Mouse (Mus musculus): ENCODE results near the gene Sntg2. TPM values are rescaled to one million over a fixed set of nuclear protein-coding genes. Genes with fewer than 3 reads are reported as not detected.

Gene Sntg2
- polyA plus RNA-seq, 1 experiment from 2014 or later, result 7.8 TPM

GRCm38 (mm10) chr12:30159788-30160187 is 213.4 kb downstream of the Sntg2 start:
- no peak overlapping the region for H3K27ac ChIP-seq (ENCODE audit: low read length)
- no peak for ATAC-seq (ENCODE audit: low FRiP score, low TSS enrichment)
- no peaks in the 10 kb centered on the region for H3K4me1 ChIP-seq (ENCODE audit: insufficient read depth, low read length)
- 87% methylated on average over 8 of the region's 8 CpGs for WGBS
- no peak overlapping the region for H3K9ac ChIP-seq (replicated peaks; ENCODE audit: low read length)
- H3K36me3 ChIP-seq (ENCODE audit: insufficient read depth, low read length), result no peaks in the 10 kb centered on the region
- H3K27me3 ChIP-seq (ENCODE audit: insufficient read depth, low read length), result no peaks in the 10 kb centered on the region
- H3K4me3 ChIP-seq (ENCODE audit: low read length), result no peak overlapping the region
- no peak overlapping the region for H3K4me2 ChIP-seq (replicated peaks; ENCODE audit: low read depth, low read length)
- H3K9me3 ChIP-seq (ENCODE audit: low read length), result no peaks in the 10 kb centered on the region

- Histone ChIP-seq H3K36me3 (ENCODE audit: insufficient read depth, low read length) (no peaks in the 10 kb centered on the region), H3K9ac (replicated peaks; ENCODE audit: low read length) (no peak overlapping the region), H3K27me3 (ENCODE audit: insufficient read depth, low read length) (no peaks in the 10 kb centered on the region), H3K27ac (ENCODE audit: low read length) (no peak overlapping the region), H3K4me1 (ENCODE audit: insufficient read depth, low read length) (no peaks in the 10 kb centered on the region), H3K4me2 (replicated peaks; ENCODE audit: low read depth, low read length) (no peak overlapping the region), H3K4me3 (ENCODE audit: low read length) (no peak overlapping the region), H3K9me3 (ENCODE audit: low read length) (no peaks in the 10 kb centered on the region)
- no peak for ATAC-seq (ENCODE audit: low FRiP score, low TSS enrichment)
- WGBS, result 71% methylated on average over 7 of the region's 7 CpGs
These were observed 219.0 kb downstream of the Sntg2 start for GRCm38 (mm10) chr12:30154079-30154673.

- Histone ChIP-seq H3K27ac (ENCODE audit: low read length) (no peak overlapping the region), H3K9ac (replicated peaks; ENCODE audit: low read length) (no peak overlapping the region), H3K9me3 (ENCODE audit: low read length) (no peaks in the 10 kb centered on the region), H3K4me1 (ENCODE audit: insufficient read depth, low read length) (no peaks in the 10 kb centered on the region), H3K27me3 (ENCODE audit: insufficient read depth, low read length) (no peaks in the 10 kb centered on the region), H3K4me2 (replicated peaks; ENCODE audit: low read depth, low read length) (no peak overlapping the region), H3K36me3 (ENCODE audit: insufficient read depth, low read length) (no peaks in the 10 kb centered on the region), H3K4me3 (ENCODE audit: low read length) (no peak overlapping the region)
- WGBS, result 78% methylated on average over 3 of the region's 3 CpGs
- no peak for ATAC-seq (ENCODE audit: low FRiP score, low TSS enrichment)
These were observed 231.1 kb downstream of the Sntg2 start for GRCm38 (mm10) chr12:30142085-30142484.

DNA sequence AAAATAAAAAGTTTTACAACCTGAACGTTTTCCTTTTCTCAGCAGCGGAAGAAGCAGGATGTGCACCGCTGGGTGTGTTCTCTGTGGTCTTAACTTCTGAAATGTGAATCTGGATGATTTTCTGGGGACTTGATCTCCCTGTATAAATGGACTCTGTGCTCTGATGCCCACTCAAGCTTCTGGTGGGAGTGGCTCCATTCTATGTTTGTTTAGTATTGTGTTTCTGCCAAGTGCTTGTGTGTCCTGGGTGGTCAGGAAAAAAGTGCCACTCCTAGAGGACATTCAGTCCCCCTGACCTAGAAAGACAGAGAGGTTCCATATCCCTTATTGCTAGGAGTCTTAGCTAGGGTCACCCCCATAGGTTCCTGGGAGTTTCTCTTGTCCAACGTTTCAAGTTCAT is 240.7 kb downstream of the Sntg2 start, which contains the start of gene Tpo:
Tpo (minus strand) TSS at position 101 of the 400 bp plus-strand sequence.
- Histone ChIP-seq H3K9ac (replicated peaks; ENCODE audit: low read length) (no peak within 1 kb of the TSS), H3K27ac (ENCODE audit: low read length) (no peak within 1 kb of the TSS), H3K4me2 (replicated peaks; ENCODE audit: low read depth, low read length) (no peak within 1 kb of the TSS), H3K4me1 (ENCODE audit: insufficient read depth, low read length) (0 out of 2 replicates have a peak, but pooled peaks cover 6% of the 10 kb centered on the region), H3K36me3 (ENCODE audit: insufficient read depth, low read length) (no peaks in the 10 kb centered on the region), H3K27me3 (ENCODE audit: insufficient read depth, low read length) (no peaks in the 10 kb centered on the region), H3K4me3 (ENCODE audit: low read length) (no peak within 1 kb of the TSS), H3K9me3 (ENCODE audit: low read length) (no peaks in the 10 kb centered on the region)
- WGBS, result 40% methylated on average over 4 of the region's 4 CpGs
- ATAC-seq (ENCODE audit: low FRiP score, low TSS enrichment), result no peak

DNA sequence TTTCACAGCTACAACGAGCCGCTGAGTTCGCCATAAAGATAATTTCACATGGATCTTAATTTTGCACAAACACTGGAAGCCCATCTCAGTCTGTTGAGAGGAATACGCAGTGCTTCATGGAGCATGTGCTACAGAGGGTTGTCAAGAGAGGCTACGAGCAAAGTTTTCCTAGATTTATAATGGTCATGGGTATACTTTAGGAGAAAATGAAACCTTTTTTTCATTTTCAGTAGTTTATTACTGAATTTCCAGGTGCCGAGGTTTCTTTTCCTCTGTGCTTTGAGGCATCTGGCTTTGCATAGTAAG is 243.8 kb downstream of the Sntg2 start:
- no peak overlapping the region for H3K27ac ChIP-seq (ENCODE audit: low read length)
- no peaks in the 10 kb centered on the region for H3K36me3 ChIP-seq (ENCODE audit: insufficient read depth, low read length)
- no peaks in the 10 kb centered on the region for H3K27me3 ChIP-seq (ENCODE audit: insufficient read depth, low read length)
- H3K9me3 ChIP-seq (ENCODE audit: low read length), result no peaks in the 10 kb centered on the region
- no peak overlapping the region for H3K9ac ChIP-seq (replicated peaks; ENCODE audit: low read length)
- no peak overlapping the region for H3K4me3 ChIP-seq (ENCODE audit: low read length)
- H3K4me1 ChIP-seq (ENCODE audit: insufficient read depth, low read length), result 0 out of 2 replicates have a peak, but pooled peaks cover 6% of the 10 kb centered on the region
- H3K4me2 ChIP-seq (replicated peaks; ENCODE audit: low read depth, low read length), result no peak overlapping the region
- ATAC-seq (ENCODE audit: low FRiP score, low TSS enrichment), result no peak
- WGBS, result 48% methylated on average over 6 of the region's 6 CpGs

GRCm38 (mm10) chr12:30128561-30129410 is 244.4 kb downstream of the Sntg2 start:
- H3K4me2 ChIP-seq (replicated peaks; ENCODE audit: low read depth, low read length), result no peak overlapping the region
- H3K9ac ChIP-seq (replicated peaks; ENCODE audit: low read length), result no peak overlapping the region
- 0 out of 2 replicates have a peak, but pooled peaks cover 6% of the 10 kb centered on the region for H3K4me1 ChIP-seq (ENCODE audit: insufficient read depth, low read length)
- 39% methylated on average over 7 of the region's 7 CpGs for WGBS
- no peaks in the 10 kb centered on the region for H3K9me3 ChIP-seq (ENCODE audit: low read length)
- no peaks in the 10 kb centered on the region for H3K27me3 ChIP-seq (ENCODE audit: insufficient read depth, low read length)
- no peaks in the 10 kb centered on the region for H3K36me3 ChIP-seq (ENCODE audit: insufficient read depth, low read length)
- no peak overlapping the region for H3K27ac ChIP-seq (ENCODE audit: low read length)
- H3K4me3 ChIP-seq (ENCODE audit: low read length), result no peak overlapping the region
- ATAC-seq (ENCODE audit: low FRiP score, low TSS enrichment), result peak; percentile 49; the same call in 1 of the 2 replicates

Other genes with a start within 250 kb of the Sntg2 start
- not detected in 2 replicates for gene Tpo, start 240.8 kb downstream of the Sntg2 start, polyA plus RNA-seq (2015; fragmentation: Nextera tagmentation; extraction: Ambion mirVana)
- 34.8 and 35.7 TPM in 2 replicates for gene Tmem18, start 211.1 kb upstream of the Sntg2 start, polyA plus RNA-seq (2015; fragmentation: Nextera tagmentation; extraction: Ambion mirVana)

Measured in kidney, embryonic 16.5 days (tissue).